Mouse (Mus musculus) myocyte (in vitro differentiated cells): ENCODE data around the gene Caly. TPM values are rescaled to one million over a fixed set of nuclear protein-coding genes. Genes with fewer than 3 reads are reported as not detected.

Source experiments
- H3K27me3 ChIP-seq: one replicate; pipeline ENCODE4 v1.6.1; 2011; ENCODE audit not compliant: control insufficient read depth, insufficient read depth, insufficient read length
- H3K36me3 ChIP-seq: one replicate; pipeline ENCODE4 v1.6.1; 2011; ENCODE audit not compliant: control insufficient read depth, insufficient read depth
- H3K4me2 ChIP-seq: one replicate; pipeline ENCODE4 v1.6.1; 2011; ENCODE audit warnings: low read depth, control low read depth
- H3K4me3 ChIP-seq: one replicate; pipeline ENCODE4 v1.5.1; 2011; ENCODE audit warnings: mild to moderate bottlenecking, control low read depth, moderate library complexity
- H3K79me2 ChIP-seq: one replicate; pipeline ENCODE4 v1.6.1; 2011; ENCODE audit not compliant: control insufficient read depth, insufficient read depth
- H3ac ChIP-seq: one replicate; pipeline ENCODE4 v1.6.1; 2011; ENCODE audit not compliant: control insufficient read depth, insufficient read length
- CEBPB ChIP-seq: IDR thresholded peaks from 2 replicates; pipeline ENCODE4 v1.6.1; 2011; ENCODE audit warnings: mild to moderate bottlenecking, moderate library complexity; ENCODE audit not compliant: poor library complexity, insufficient read depth, severe bottlenecking
- E2F4 ChIP-seq: IDR thresholded peaks from one replicate; pipeline ENCODE4 v1.6.1; 2011; ENCODE audit warnings: mild to moderate bottlenecking, control low read depth, moderate library complexity; ENCODE audit not compliant: insufficient read depth
- MAX ChIP-seq: IDR thresholded peaks from one replicate; pipeline ENCODE4 v1.6.1; 2011; ENCODE audit warnings: low read depth, mild to moderate bottlenecking, control low read depth
- MYOD1 ChIP-seq, 3 experiments: IDR thresholded peaks; one replicate each; pipeline ENCODE4 v1.6.1; 2011; ENCODE audit warnings: control low read depth in 2 of 3, low read depth in 2 of 3, mild to moderate bottlenecking in 2 of 3, moderate library complexity in 1 of 3; ENCODE audit not compliant: insufficient read length in 2 of 3, control insufficient read depth in 1 of 3
- MYOG ChIP-seq, 3 experiments: IDR thresholded peaks; one replicate each; pipeline ENCODE4 v1.6.1; 2011; ENCODE audit warnings: control low read depth in 2 of 3, low read depth in 2 of 3, mild to moderate bottlenecking in 2 of 3; ENCODE audit not compliant: insufficient read length in 2 of 3, control insufficient read depth in 1 of 3, insufficient read depth in 1 of 3
- POLR2A ChIP-seq: IDR thresholded peaks from one replicate; pipeline ENCODE4 v1.6.1; 2011; ENCODE audit warnings: low read depth, mild to moderate bottlenecking, control low read depth, moderate library complexity; ENCODE audit not compliant: insufficient read length
- POLR2AphosphoS2 ChIP-seq: IDR thresholded peaks from one replicate; pipeline ENCODE4 v1.6.1; 2011; ENCODE audit warnings: low read depth, control low read depth; ENCODE audit not compliant: insufficient read length
- REST ChIP-seq: IDR thresholded peaks from one replicate; pipeline ENCODE4 v1.6.1; 2011; ENCODE audit warnings: mild to moderate bottlenecking, control low read depth, moderate library complexity; ENCODE audit not compliant: insufficient read depth, insufficient read length
- SRF ChIP-seq: IDR thresholded peaks from one replicate; pipeline ENCODE4 v1.6.1; 2011; ENCODE audit warnings: low read depth; ENCODE audit not compliant: control insufficient read depth, insufficient read length
- TCF12 ChIP-seq: IDR thresholded peaks from one replicate; pipeline ENCODE4 v1.6.1; 2011; ENCODE audit warnings: mild to moderate bottlenecking, control low read depth; ENCODE audit not compliant: poor library complexity, insufficient read depth, severe bottlenecking
- TCF3 ChIP-seq: IDR thresholded peaks from one replicate; pipeline ENCODE4 v1.6.1; 2011; ENCODE audit warnings: low read depth, control low read depth; ENCODE audit not compliant: insufficient read length
- USF1 ChIP-seq: IDR thresholded peaks from one replicate; pipeline ENCODE4 v1.6.1; 2011; ENCODE audit warnings: low read depth, mild to moderate bottlenecking, control low read depth, moderate library complexity
- polyA plus RNA-seq: library from polyadenylated mRNA; unstranded; fragments of >200 nt; fragmentation: generic; extraction: Trizol; gene quantifications from one replicate; pipeline ENCODE4 v1.2.1, GENCODE M21; 2012; ENCODE audit warnings: missing spikeins

Caly gene
- polyA plus RNA-seq, 1 experiment = not detected

DNA sequence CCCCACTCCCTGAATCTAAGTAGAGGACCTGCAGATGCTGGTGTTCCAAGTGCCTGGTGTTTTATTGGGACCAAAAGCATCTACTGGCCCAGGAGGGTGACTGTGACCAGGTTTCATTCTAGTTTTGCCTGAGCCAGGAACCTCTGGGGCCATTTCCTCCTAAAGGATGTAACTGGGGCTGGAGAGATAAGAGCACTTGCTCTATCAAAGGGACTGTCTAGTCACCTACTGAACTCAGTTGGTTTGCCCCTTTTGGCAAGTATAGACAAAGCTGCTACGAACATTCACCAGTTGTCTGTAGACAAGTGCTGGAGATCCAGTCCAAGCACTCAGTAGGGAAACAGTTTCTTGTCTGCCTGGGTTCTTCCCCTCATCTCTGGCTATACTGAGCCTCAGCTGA is 16.1 kb upstream of the Caly start:
- no peak for TF ChIP-seq POLR2A
- Histone ChIP-seq H3K4me3 (no peak overlapping the region), H3ac (no peak overlapping the region), H3K4me2 (no peak overlapping the region), H3K79me2 (no peaks in the 10 kb centered on the region), H3K27me3 (no peaks in the 10 kb centered on the region), H3K36me3 (no peaks in the 10 kb centered on the region)

DNA sequence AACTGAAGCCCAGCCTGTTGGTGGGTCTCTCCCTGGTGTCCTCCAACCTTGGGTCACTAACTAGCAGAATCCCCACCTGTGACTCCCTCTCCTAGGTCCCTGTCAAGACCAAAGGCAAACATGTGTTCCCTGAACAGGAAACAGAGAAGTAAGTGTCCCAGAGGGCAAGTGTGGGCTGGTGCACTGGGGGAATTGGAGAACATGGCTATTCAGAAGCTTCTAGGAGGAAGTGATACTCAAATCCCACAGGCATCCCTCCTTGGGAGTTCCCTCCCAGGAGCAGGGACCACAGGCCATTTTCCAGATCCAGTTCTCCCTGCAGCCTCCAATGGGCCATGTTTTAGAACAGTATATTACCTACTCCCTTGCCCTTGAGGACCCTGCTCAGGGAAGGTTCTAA is 13.7 kb upstream of the Caly start:
- Histone ChIP-seq H3K36me3 (no peaks in the 10 kb centered on the region), H3K4me3 (no peak overlapping the region), H3K27me3 (no peaks in the 10 kb centered on the region), H3ac (no peak overlapping the region), H3K79me2 (no peaks in the 10 kb centered on the region), H3K4me2 (no peak overlapping the region)
- TF ChIP-seq MYOD1 (IDR thresholded peaks at IDR 0.05; ENCODE audit: control insufficient read depth in 1 of 3, insufficient read length in 2 of 3, low read depth in 2 of 3) (no peak), REST (no peak), E2F4 (no peak), POLR2AphosphoS2 (no peak), MYOG (IDR thresholded peaks at IDR 0.05; ENCODE audit: control insufficient read depth in 1 of 3, insufficient read depth in 1 of 3, insufficient read length in 2 of 3, low read depth in 2 of 3) (no peak), USF1 (no peak), SRF (no peak), CEBPB (no peak), MAX (no peak), POLR2A (no peak), TCF12 (no peak), TCF3 (no peak)

DNA sequence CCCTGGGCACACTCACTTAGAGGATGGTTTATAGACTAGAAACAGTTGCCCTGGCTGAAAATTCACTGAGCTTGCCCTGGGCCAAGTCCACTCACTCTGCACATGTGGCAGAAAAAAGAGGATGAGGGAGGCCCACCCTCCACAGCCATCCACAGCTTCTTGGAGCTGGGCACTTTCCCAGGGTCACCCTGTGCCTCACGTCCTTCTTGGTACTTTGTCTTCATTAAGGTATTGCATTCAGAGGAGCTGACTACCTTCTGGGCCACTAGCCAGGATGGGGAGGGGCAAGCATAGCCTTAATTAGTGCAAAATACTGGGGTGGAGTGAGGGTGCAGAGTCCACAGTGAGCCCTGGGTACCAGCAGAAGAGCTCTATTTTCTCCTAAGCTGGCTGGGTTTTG is 13.2 kb upstream of the Caly start:
- no peak overlapping the region for H3K4me3 ChIP-seq
- no peak overlapping the region for H3ac ChIP-seq
- no peak overlapping the region for H3K4me2 ChIP-seq
- H3K27me3 ChIP-seq = no peaks in the 10 kb centered on the region
- H3K36me3 ChIP-seq = no peaks in the 10 kb centered on the region
- H3K79me2 ChIP-seq = no peaks in the 10 kb centered on the region
- TF ChIP-seq TCF12 = no peak
- no peak for TF ChIP-seq E2F4
- TF ChIP-seq MYOD1 (IDR thresholded peaks at IDR 0.05; ENCODE audit: control insufficient read depth in 1 of 3, insufficient read length in 2 of 3, low read depth in 2 of 3) = no peak
- no peak for TF ChIP-seq USF1
- TF ChIP-seq SRF = no peak
- TF ChIP-seq POLR2A = no peak
- no peak for TF ChIP-seq MAX
- no peak for TF ChIP-seq REST
- TF ChIP-seq CEBPB = no peak
- no peak for TF ChIP-seq POLR2AphosphoS2
- no peak for TF ChIP-seq TCF3

DNA sequence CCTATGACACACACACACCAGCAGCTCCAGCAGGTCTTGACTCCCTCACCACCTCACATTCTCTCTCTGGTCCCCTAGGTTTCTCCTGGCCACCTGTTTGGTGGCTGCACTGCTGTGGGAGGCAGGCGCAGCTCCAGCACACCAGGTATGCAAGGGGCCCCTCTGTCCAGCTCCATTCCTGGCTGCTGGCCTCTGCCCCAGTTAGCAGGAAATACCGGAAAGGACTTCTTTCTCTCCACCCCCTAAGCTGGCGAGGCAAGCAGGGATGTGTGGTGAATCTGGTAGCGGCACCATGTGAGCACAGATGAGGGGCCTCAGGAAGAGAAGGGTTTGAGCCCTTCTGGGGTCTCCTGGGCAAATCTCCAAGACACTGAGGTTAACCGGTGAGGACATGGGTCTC is 12.6 kb upstream of the Caly start:
- Histone ChIP-seq H3K79me2 (no peaks in the 10 kb centered on the region), H3ac (no peak overlapping the region), H3K36me3 (no peaks in the 10 kb centered on the region), H3K4me3 (no peak overlapping the region), H3K27me3 (no peaks in the 10 kb centered on the region), H3K4me2 (no peak overlapping the region)
- no peak for TF ChIP-seq CEBPB
- no peak for TF ChIP-seq TCF12
- TF ChIP-seq POLR2A = no peak
- TF ChIP-seq REST = no peak
- no peak for TF ChIP-seq MAX
- no peak for TF ChIP-seq E2F4
- TF ChIP-seq POLR2AphosphoS2 = no peak
- no peak for TF ChIP-seq MYOD1 (IDR thresholded peaks at IDR 0.05; ENCODE audit: control insufficient read depth in 1 of 3, insufficient read length in 2 of 3, low read depth in 2 of 3)
- TF ChIP-seq TCF3 = no peak
- TF ChIP-seq SRF = no peak

DNA sequence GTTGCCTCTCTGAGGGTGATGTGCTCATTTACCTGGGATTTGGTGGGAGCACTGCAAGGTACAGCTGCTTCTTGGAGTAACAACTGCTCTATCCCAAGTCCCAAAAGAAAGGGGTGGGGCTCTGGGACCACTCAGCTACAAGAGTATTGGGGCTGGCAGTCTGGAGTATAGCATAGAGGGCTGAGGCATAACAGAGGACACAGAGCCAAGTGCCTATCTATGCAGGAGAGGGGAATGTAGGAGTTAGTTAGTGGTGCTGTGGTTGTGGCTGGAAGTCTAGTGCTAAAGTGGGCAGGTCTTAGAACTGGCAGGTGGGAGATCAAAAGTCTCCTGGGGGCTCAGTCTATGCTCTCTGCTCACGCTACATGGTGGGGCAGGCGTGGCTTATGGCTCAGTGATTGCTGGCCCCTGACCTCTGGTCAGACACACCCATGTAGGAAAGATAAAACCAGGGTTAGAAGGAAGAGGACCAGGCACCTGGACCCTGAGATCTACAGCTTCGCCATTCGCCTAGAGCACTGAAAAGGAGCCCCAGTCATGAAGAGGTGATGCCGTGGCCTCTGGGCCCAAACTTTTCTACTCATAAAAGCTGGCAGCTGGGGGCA is 10.7 kb upstream of the Caly start, which contains the start of gene Prap1:
TSS of gene Prap1 (plus strand) at position 472 of the 605 bp plus-strand sequence.
- TF ChIP-seq USF1 (no peak), MYOD1 (IDR thresholded peaks at IDR 0.05; ENCODE audit: control insufficient read depth in 1 of 3, insufficient read length in 2 of 3, low read depth in 2 of 3) (no peak), TCF3 (no peak), SRF (no peak), POLR2A (no peak), TCF12 (no peak)
- no peaks in the 10 kb centered on the region for H3K27me3 ChIP-seq
- no peaks in the 10 kb centered on the region for H3K36me3 ChIP-seq
- H3K79me2 ChIP-seq = no peaks in the 10 kb centered on the region
- H3ac ChIP-seq = no peak within 1 kb of the TSS
- H3K4me2 ChIP-seq = no peak within 1 kb of the TSS
- H3K4me3 ChIP-seq = no peak within 1 kb of the TSS
